Mouse (Mus musculus): Measurements from ENCODE around the gene Bmp8a.
"Not testable (repeated sequence)": the region's sequence is repeated elsewhere in the genome, so short reads cannot be mapped to it uniquely, and the experiment has no call there.

Bmp8a gene

DNA sequence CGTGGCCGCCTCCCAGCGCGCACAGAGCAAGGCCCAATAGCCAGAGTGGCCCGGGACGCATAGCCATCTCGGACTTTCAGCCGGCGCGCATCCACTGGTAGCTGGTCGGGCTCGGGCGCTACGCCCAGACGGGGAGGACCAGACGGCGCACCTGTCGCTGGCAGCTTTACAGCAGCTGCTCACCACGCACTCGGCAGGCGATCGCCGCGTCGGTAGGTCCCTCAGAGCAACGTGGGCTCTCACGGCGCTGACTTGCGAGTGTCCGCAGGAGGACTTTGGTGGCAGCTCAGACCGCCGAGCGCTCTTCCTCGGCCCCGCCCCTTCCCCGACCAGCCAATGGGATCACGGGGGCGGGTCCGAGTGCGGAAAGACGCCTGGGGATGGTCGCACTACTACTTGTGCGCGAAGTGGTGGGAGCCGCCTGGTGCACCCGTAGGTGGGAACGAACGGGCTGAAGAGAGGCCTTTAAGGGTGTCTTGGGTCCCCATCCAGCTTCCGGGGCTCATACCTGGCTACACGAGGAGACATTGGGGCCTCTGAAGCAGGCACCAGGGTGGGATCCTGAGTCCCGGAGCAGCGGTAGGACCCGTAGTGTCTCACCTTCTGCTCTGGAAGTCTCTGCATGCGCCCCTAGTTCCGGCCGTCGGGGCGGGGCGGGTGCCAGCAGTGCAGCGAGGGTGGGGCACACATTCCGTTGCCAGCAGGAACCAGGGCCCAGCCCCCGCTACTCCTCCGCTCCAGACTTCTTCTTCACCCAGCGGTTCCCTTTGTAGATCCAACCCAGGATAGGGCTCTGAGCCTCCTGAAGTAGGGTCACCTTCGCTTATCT, at the start of gene Bmp8a:
Bmp8a (minus strand) TSS at position 611 of the 829 bp plus-strand sequence.
- peak; percentile 60 for DNase-seq (ENCODE audit: low read depth, low spot score)

DNA sequence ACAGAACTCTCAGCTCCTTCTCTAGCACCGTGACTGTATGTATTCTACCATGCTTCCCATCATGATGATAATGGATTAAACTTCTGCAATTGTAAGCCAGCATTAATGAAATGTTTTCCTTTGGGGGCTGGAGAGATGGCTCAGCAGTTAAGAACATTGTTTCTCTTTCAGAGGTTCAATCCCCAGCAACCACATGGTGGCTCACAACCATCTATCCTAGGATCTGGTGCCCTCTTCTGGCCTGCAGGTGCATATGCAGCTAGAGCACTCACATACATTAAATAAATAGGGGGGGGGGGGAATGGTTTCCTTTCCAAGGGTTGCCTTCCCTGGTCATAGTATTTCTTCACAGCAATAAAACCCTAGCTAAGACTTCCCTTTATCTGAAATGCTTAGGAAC, 49.1 kb upstream of the Bmp8a start:
- no peak for DNase-seq (ENCODE audit: low read depth, low spot score)

DNA sequence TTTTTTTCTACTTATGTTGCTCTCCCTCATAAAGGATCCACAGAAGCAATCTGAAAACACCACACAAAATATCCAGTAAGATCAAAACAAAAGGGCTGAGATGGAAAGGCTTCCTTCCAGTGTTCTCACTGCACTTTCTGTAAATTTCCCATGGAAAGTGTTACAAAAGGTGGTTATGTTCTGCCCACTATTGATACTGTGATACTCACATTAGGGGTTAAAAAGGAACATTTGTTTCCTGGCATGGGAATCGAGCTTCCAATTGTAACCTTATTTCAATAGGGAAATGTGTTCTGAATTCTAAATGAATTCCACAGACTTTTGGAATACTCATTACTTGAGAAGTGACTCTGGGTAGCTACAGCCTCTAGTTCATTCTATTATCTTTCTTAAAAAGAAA, 42.0 kb upstream of the Bmp8a start:
- DNase-seq (ENCODE audit: low read depth, low spot score) = no peak

DNA sequence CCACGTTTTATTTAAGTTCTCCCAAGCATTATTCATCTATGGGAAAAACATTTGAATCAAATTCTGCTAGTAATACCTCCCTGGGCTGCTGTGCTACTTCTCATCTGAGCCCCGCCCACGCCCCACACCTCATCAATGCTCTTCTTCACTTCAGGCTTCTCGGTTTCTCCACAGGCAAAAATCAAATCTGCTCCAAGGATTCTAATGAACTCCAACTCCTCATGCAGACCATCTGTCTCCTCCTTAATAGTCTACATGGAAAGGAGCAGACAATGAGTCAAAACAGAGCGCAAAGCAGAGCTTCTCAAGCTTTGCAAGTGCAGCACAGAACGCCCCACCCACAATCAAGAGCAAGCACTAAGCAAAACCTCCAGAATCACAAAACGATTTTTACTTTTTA, 40.1 kb upstream of the Bmp8a start:
- no peak for DNase-seq (ENCODE audit: low read depth, low spot score)

DNA sequence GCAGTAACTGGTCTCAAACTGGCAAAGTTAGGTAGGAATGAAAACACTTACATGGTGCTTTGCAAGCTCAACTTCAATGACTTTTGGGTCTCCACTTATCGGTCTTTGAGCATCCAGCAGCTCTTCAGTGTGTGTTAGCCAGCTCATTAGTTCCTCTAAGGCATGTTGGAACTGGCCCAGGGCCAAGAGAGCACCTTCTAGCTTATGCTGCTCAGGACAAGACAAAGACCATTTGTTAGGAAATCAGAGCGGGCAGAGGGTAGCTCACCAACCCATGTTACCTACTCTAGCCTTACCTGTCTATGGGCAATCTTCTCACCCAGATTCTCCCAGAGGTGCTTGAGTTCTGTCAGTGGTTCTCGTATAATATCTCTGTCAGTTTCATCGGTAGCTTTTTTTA, 39.0 kb upstream of the Bmp8a start:
- no peak for DNase-seq (ENCODE audit: low read depth, low spot score)

DNA sequence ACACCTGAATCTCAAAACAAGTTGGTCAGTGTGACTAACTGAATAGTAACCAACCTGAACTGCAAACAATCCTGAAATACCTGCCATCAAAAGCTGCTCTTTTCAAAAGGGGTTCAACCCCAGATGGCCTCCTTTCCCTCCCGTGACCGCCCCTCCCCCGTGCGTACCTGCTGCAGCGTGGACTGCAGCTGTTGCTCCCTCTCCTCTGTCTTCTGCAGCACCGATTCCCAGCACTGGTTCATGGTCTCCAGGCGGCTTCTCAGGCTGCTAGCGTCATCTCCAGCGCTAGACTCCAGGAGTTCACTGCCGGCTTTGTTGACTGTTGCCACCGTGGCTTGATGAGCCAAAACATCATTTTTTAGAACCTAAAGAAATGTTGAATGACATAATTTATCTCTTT, 38.5 kb upstream of the Bmp8a start:
- DNase-seq (ENCODE audit: low read depth, low spot score) = no peak

DNA sequence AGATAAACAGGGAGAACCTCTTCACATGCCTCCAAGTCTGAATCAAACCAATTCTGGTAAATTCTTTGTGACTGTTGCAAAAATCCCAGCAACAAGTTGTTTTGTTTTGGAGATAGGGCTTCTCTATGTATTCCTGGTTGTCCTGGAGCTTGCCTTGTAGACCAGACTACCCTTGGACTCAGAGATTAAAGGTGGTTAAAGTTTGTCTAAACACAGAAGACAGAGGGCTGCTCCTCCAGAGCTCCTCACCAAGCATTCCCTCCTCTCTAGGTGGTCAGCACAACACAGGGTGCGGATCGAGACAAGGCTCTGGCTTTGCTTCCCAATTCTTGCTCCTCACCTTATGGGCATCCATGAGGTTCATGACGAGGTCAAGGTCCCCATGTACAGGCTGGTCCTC, 33.0 kb upstream of the Bmp8a start:
- no peak for DNase-seq (ENCODE audit: low read depth, low spot score)

DNA sequence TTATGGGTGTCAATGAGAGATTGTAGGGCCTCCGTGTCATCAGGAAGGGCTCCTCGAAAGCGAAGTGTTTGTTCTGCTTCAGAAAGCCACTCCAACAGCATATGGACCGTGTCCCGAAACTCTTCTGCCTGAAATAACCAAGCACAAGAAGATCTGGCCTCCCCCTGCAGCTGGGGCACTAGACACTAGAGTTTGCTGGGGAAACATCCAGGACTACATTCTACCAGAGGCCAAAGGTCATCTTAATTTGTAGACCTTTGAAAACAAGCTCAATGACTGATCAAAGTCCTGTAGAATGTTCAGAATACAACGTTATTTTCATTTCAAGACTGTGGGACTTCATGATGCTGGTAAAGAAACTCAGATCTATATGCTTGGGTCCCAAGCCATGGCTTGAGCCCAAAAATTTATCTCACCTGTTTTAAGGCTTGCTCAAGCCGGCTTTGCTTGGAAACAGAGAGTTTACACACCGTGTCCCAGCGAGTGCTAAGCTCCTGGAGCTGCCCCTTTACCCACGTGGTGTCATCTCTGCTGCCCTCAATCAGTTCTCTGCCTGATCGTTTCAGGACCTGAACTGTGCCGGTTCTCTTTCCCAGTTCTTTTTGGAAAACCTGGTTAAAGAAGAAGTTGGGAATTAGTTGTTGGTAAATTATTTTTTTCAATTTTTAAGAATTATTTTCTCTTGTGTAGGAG, 31.4 kb upstream of the Bmp8a start:
- no peak for DNase-seq (ENCODE audit: low read depth, low spot score)

DNA sequence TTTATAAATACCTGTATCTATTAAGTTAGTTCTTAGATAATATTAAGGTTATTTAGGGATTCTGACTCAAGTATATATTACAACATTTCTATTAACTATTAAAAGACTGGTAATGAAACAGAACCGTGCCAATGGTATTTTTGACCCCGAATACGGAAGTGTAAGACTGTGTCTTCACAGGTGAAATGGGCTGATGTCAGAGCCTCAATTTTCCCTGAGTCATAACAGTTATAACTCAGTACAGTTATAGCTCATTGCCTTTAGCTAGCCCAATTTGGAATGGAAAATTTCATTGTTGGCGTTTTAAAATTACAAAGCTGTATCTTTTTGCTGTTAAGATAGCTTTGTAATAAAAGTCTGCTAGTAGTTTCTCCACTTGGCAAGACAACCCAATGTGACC, 20.5 kb upstream of the Bmp8a start:
- DNase-seq (ENCODE audit: low read depth, low spot score) = no peak

DNA sequence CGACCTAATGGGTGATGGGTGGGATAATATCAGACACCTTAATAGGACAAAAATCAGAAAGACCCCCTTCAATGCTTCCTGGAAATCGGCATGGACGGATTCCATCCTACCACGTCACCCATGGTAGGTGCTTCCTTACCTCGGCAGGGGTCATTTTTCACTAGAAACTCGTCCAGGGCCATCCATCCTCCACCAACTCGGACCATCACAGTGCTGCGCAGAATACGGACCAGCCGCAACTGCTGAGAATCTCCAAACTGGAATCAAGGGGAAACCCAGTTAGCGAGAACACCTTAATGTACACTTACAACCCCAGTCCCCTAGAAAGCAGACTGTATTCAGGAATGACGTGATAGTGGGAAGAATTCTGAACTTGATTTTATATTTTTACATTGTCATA, 17.7 kb upstream of the Bmp8a start:
- no peak for DNase-seq (ENCODE audit: low read depth, low spot score)

DNA sequence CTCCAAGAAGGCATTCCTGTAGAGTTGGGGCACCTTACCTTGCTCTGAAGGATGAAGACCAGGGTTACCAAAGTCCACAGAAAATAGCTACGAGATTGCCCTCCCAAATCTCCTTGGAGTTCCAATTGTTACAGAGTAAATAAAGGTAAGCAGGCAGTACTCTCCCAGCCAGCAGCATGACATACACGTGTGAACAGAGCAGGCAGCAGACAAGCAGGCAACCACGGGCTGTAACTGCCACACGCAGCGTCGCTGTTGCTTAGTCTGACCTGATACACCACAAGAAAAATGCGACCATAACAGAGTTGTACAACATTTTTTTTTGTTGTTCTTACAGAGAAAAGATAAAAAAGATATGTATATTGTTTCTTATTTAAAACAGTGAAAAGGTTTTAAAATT, 15.6 kb upstream of the Bmp8a start:
- DNase-seq (ENCODE audit: low read depth, low spot score) = no peak

DNA sequence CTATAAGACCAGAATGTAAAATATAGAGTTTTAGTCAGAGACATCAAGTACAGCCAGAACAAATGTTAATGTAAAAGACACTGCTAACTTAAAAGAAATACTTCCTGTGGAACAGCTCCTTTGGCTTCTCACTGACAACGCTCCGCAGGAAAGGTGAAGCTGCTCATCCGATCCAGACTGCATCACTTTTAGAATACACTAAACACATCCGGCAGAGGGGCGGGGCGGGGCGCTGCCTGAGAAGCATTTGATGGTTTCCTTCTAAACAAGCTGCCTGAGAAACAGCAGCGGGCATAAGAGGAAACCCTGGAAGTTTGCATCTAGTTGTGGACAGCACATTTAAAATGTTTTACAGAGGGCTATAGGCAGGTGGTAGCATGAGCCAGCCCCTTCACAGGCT, 12.9 kb upstream of the Bmp8a start:
- no peak for DNase-seq (ENCODE audit: low read depth, low spot score)

DNA sequence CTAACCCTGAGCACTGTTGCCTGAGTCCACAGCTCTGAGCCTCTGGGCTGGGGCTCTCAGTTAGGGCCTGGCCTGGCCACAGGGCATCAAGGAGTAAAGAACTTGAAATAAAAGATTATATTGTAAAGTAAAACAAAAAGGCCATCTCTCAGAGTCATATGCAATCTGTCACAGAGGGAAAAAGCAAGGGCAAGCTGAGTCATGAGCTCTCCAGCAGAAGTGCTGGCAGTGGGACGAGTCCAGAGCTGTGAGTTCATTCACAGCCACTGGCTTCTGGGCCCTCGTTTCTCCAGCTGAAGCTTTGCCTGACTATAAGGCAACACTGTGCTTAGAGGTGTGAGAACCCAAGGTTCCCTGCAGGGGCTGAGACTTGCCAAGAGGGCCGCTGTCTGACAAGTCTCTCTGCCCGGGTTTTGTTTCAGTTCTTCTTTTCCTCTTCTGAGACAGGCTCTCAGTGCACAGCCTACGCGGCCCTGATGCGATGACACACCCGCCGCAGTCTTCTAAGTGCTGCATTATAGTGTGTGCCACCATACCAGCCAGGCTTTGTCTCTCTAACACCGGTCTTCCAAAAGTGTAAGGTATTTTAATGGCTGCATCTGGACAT, 10.3 kb upstream of the Bmp8a start:
- no peak for DNase-seq (ENCODE audit: low read depth, low spot score)

DNA sequence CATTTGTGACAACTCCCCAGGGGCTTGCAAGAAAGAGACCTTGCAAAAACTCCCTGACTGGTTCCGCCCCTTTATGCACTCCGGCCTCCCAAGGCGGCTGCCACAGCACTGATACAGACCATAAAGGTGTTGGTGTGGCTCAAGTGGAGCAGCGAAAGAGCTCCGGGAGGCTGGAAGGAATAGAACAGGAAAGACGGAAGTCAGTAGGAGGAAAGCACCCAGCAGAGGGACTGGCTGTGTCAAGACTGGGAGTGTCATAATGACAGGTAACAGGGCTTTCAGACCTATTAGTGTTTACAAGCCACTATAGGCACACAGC, 378 bp upstream of the Bmp8a start:
- DNase-seq (ENCODE audit: low read depth, low spot score) = no peak

DNA sequence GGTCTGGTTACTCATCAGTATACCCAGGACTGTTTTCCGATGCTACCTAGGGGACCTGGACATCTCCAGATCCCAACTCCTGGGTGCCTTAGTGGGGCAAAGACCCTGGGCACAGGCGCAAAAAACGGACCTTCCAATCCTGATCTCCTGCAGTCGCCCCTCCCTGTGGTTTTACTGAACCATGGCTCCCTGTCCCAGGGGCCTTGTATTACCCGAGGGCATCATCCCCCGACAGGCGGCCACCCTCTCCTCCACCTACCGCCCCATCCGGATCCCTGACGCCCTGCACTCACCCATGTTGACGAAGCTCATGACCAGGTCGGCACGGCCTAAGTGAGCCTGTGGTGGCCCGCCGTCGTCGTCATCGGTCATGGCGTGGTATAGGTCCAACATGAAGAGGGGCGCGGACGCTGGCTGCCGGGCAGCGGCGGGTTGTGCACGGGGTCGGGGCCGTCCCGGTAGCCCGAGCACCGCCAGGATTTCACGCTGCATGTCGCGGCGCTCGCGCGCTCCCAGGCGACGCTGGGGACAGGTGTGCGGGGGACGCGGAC, 886 bp downstream of the Bmp8a start:
- no peak for DNase-seq (ENCODE audit: low read depth, low spot score)

DNA sequence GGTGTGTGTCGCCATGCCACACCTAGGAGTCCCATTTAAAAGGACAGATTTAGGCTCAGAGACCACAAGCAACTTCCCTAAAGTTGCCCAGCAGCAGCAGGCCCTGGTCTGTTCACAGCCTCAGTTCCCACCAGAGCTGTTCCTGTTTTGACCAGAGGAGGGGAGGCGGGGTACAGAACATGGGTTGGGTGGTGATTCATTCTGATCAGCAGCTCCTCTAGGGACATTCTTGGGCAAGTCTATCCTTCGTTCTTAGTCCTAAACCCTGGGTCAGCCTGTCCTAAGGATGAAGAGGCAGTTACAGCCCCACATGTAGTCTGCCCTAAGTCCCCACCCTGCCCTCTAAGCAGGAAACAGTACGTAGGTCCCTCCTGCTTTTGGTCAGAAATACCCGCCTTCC, 2.8 kb downstream of the Bmp8a start:
- DNase-seq (ENCODE audit: low read depth, low spot score) = no peak

DNA sequence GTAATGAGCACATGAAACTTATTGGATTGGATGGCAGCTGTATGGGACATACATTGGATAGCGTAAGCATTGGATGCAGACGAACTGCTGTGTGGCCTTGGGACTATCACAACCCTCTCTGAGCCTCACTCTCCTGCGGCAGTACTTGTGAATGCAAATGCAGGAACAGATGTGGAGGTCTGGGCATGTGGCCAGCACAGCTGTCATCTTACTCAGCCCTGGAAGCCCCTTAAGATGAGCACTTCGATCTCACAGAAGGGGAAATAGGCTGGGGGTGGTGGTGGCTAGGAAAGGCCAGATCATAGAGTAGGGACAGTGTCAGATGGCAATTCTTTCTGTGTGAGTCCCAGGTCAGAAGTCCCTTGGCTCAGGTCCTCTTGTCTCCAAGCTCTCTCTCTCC, 5.4 kb downstream of the Bmp8a start:
- DNase-seq (ENCODE audit: low read depth, low spot score) = no peak

DNA sequence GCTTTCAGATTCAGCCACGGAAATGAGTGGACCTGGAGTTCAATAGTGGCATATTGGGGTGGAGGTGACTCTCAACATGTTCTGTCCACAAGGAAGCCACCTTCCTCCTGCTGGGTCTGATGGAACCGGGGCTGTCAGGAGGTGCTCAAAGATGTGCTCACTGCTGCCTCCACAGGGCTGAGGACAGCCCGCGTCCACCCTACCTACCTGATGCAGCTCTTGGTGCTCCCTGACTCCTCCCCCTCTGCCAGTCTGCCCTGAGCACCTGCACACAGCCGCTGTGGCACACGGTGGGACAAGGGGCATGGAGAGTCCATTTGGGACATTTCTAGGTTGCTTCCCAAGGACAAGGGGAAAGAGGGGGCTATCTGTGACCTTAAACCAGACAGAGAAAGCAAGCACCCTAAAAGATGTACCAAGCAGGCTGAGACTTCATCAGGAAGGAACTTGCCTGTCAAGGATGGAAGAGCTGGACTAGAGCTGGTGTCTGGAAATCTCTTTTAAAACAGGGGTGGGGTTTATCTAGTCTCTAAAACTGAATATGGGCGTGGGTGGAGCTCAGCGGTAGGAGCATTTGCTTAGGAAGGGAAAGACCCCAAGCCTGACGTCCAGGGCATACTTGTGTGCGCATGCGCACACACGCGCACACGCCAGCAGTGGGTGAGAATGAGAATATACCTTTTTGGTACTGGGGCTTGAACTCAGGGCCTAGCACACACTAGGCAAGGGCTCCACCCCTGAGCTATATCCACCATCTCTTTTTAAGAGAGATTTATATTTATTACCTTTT, 7.1 kb downstream of the Bmp8a start:
- no peak for DNase-seq (ENCODE audit: low read depth, low spot score)

DNA sequence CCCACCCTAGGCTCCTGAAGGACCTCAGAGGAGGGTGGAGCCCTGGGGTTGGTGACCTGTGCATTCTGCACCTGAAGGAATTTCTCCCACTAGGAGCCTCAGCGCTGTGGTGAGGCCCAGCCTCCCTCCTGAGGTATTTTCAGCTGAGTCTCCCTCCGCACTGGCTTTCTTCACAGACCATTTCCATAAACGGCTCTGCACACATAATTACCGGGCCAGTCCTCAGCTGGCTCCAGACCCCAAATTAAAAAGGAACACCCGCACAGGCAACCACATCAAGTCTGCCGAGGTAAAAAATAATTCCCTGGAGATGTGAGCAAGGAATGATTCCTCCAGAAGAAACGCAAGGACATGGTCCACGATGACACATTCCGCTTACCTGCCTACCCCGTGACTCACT, 7.8 kb downstream of the Bmp8a start:
- not testable (repeated sequence) for DNase-seq (ENCODE audit: low read depth, low spot score)

DNA sequence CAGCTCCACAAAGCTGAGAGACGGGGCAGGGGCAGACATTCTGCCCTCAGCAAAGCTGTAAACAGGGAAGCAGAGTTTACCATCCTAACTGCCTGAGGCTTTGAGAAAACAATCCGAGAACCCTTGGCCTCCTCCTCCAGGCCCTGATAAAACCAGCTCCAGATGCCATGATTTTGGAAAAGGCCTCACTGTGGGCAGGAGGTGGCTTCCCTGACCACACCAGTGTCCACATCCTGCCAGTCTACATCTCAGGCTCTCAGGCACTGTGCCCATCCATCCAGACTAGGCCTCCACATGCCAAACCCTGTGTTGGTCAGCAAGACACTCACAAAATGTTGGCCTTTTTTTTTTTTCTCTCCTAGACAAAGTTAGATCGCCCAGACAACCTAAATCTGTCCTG, 8.9 kb downstream of the Bmp8a start:
- DNase-seq (ENCODE audit: low read depth, low spot score) = no peak

DNA sequence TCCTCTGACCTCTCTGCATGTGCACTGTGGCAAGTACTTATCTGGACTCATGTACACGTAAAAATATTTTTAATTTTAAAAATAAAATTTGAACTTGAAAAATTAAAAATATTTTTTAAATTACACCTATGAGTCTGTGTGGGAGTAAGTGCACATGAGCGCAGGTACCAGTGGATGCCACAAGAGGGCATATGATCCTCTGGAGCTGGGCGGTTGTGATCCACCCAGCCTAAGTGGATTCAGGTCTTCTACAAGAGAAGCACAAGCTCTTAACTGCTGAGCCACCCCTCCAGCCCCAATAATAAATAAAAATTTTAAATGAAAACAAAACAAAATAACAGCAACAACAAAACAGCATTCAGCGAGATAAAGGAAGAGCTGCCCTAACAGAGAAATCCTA, 9.9 kb downstream of the Bmp8a start:
- no peak for DNase-seq (ENCODE audit: low read depth, low spot score)

DNA sequence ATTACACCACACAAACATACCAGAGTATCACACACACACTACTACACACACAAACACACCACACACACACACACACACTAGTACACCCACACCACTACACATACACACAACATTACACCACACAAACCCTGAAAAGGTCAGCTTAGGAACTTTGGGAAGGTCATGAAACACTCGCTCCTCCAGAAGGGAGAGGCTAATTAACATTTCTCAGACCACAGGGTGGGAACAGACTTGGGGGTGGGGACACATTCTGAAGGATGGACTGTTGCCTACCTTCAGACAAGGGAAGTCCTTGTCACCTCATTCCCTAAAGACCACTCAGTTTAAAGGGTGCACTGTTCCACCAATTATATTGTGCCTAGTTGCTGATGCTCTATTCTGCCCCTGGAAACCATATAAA, 11.1 kb downstream of the Bmp8a start:
- not testable (repeated sequence) for DNase-seq (ENCODE audit: low read depth, low spot score)
